Mouse (Mus musculus): ENCODE data around the gene Spink4. TPM values are rescaled to one million over a fixed set of nuclear protein-coding genes. Genes with fewer than 3 reads are reported as not detected.

Spink4 gene
- total RNA-seq (2017), result not detected in 2 replicates

GRCm38 (mm10) chr4:40919785-40920184 lies at the start of gene Spink4:
Spink4 (plus strand) TSS chr4:40920052.
- peak in 1 of 2 experiments; percentile 49; a peak in 2 of 4 replicates for ATAC-seq (replicated peaks in 1 of 2; ENCODE audit: insufficient read depth in 1 of 2, low FRiP score in 2 of 2, low TSS enrichment in 1 of 2, low read depth in 1 of 2, poor library complexity in 2 of 2, severe bottlenecking in 2 of 2)

GRCm38 (mm10) chr4:40870206-40870605 lies 49.6 kb upstream of the Spink4 start:
- ATAC-seq (replicated peaks in 1 of 2; ENCODE audit: insufficient read depth in 1 of 2, low FRiP score in 2 of 2, low TSS enrichment in 1 of 2, low read depth in 1 of 2, poor library complexity in 2 of 2, severe bottlenecking in 2 of 2), result no peak

DNA sequence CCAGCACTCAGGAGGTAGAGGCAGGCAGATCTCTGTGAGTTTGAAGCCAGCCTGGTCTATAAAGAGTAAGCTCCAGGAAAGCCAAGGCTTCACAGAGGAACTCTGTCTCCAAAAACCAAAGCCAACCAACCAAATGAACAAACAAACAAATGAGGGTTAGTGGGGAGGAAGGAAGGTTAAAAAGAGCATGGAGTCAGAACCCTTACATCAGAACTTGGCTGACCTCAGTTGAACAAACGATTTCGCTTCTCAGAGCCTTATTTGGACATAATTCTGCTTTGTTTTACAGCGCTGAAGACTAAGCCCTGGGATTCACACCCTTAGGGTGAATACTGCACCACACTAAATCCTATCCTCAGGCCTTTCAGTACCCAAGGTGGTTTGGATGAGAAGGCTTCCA lies 47.7 kb upstream of the Spink4 start:
- no peak for ATAC-seq (replicated peaks in 1 of 2; ENCODE audit: insufficient read depth in 1 of 2, low FRiP score in 2 of 2, low TSS enrichment in 1 of 2, low read depth in 1 of 2, poor library complexity in 2 of 2, severe bottlenecking in 2 of 2)

GRCm38 (mm10) chr4:40873320-40873719 lies 46.5 kb upstream of the Spink4 start:
- ATAC-seq (replicated peaks in 1 of 2; ENCODE audit: insufficient read depth in 1 of 2, low FRiP score in 2 of 2, low TSS enrichment in 1 of 2, low read depth in 1 of 2, poor library complexity in 2 of 2, severe bottlenecking in 2 of 2), result no peak

GRCm38 (mm10) chr4:40874151-40874600 lies 45.7 kb upstream of the Spink4 start:
- ATAC-seq (replicated peaks in 1 of 2; ENCODE audit: insufficient read depth in 1 of 2, low FRiP score in 2 of 2, low TSS enrichment in 1 of 2, low read depth in 1 of 2, poor library complexity in 2 of 2, severe bottlenecking in 2 of 2), result no peak

GRCm38 (mm10) chr4:40874794-40875552 lies 44.9 kb upstream of the Spink4 start:
- ATAC-seq (replicated peaks in 1 of 2; ENCODE audit: insufficient read depth in 1 of 2, low FRiP score in 2 of 2, low TSS enrichment in 1 of 2, low read depth in 1 of 2, poor library complexity in 2 of 2, severe bottlenecking in 2 of 2), result no peak

DNA sequence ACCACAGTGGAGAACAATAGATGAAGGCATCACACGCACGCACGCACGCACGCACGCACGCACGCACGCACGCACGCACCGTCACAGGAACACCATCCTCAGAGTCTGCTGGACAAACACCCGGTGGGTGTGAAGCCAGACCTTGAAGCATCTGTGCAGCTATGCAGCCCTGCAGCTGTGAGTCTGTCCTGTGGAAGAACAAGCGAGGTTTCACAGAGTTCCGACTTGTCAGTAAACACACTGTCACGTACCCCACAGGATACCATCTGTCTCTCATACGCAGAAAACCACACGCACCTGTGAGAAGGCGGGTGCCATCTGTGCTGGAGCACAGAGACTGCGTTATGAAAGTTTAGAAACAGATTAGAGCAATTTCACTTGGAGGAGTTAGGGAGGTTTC lies 44.0 kb upstream of the Spink4 start:
- peak; percentile 61 to 68 for ATAC-seq (replicated peaks in 1 of 2; ENCODE audit: insufficient read depth in 1 of 2, low FRiP score in 2 of 2, low TSS enrichment in 1 of 2, low read depth in 1 of 2, poor library complexity in 2 of 2, severe bottlenecking in 2 of 2)

DNA sequence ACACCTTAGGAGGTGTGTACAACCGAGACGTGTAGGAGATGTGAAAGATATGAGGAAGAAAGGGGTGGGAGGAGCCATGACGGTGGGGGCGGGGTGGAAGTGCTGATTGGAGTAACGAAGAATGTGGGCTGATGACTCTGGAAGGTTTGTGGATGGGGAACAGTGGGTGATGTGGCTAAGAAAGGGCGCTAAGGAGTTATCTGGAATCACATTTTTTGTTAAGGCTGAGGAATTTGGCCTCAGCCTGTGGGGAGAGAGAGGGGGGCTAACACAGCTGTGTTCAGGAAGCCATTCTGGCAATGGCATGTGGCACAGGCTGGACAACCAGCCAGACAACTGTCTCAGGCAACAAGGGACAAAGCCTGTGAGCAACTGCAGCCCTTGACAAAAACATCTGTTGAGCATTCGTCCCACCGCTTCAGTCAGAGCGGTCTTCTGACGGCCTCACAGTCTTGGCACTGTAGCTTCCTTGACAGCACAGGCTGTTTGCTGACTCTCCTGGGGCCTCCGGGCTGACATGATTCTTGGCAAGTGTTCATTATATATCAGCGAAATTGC lies 43.0 kb upstream of the Spink4 start:
- peak; percentile 77 to 81 for ATAC-seq (replicated peaks in 1 of 2; ENCODE audit: insufficient read depth in 1 of 2, low FRiP score in 2 of 2, low TSS enrichment in 1 of 2, low read depth in 1 of 2, poor library complexity in 2 of 2, severe bottlenecking in 2 of 2)

- no peak for ATAC-seq (replicated peaks in 1 of 2; ENCODE audit: insufficient read depth in 1 of 2, low FRiP score in 2 of 2, low TSS enrichment in 1 of 2, low read depth in 1 of 2, poor library complexity in 2 of 2, severe bottlenecking in 2 of 2)
Measured at GRCm38 (mm10) chr4:40877528-40877927, 42.3 kb upstream of the Spink4 start.

DNA sequence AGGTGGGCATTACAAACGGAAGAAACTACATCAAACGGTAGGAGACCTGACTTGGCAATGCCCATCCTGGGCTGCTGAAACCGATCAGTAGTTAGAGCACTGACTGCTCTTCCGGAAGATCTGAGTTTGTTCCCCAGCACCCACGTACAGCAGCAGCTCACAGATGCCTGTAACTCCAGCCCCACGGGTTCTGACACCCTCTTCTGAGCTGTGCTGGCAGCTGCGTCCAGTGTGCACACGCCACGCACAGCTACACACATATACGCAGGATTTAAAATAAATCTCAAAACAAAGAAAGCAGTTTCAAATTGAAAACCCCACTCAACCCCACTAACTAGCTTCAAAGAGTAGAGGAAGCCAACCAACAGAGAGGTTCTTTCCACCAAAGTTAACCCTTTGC lies 36.7 kb upstream of the Spink4 start:
- ATAC-seq (replicated peaks in 1 of 2; ENCODE audit: insufficient read depth in 1 of 2, low FRiP score in 2 of 2, low TSS enrichment in 1 of 2, low read depth in 1 of 2, poor library complexity in 2 of 2, severe bottlenecking in 2 of 2), result no peak

DNA sequence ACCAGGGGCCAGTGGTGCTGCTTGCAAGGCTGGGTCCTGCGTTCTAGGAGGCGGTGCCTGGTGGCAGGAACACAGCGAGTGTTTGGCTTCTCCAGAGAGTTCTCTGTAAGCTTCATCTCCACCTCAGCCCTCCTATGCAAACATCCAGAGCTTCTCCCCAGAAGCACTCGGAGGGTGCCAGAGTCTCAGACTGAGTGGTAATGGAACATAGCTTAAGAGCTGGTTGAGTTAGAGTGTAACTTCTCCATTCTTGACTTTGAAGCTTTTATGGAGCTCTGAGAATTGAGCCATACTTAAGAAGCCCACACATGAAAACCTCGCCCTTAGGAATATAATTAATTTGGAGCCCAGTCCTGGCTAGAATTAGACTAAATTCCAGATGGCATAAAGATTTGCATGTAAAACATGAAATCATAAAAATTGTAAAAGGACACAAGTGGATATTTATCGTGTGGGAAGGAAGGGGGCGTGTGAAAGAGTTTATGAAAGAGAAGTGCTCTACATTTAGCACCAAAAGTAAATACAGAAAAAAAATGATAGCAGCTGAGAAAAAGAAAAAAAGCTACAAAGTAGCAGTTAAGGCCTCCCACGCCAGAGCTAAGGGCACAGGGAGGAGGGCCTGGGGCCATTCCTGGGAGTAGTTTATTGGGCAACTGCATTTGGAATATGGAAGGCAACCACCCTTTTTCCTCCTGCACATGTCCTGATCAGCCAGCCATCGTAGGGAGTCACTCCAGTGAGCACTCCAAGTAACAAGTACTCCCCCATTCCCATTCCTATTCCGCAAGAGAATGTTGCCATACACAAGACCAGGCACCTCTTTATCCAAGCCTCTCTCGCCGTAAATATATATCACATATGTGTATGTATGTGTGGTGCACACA lies 35.3 kb upstream of the Spink4 start:
- ATAC-seq (replicated peaks in 1 of 2; ENCODE audit: insufficient read depth in 1 of 2, low FRiP score in 2 of 2, low TSS enrichment in 1 of 2, low read depth in 1 of 2, poor library complexity in 2 of 2, severe bottlenecking in 2 of 2), result no peak

- no peak for ATAC-seq (replicated peaks in 1 of 2; ENCODE audit: insufficient read depth in 1 of 2, low FRiP score in 2 of 2, low TSS enrichment in 1 of 2, low read depth in 1 of 2, poor library complexity in 2 of 2, severe bottlenecking in 2 of 2)
Measured at GRCm38 (mm10) chr4:40885166-40885525, 34.7 kb upstream of the Spink4 start.

DNA sequence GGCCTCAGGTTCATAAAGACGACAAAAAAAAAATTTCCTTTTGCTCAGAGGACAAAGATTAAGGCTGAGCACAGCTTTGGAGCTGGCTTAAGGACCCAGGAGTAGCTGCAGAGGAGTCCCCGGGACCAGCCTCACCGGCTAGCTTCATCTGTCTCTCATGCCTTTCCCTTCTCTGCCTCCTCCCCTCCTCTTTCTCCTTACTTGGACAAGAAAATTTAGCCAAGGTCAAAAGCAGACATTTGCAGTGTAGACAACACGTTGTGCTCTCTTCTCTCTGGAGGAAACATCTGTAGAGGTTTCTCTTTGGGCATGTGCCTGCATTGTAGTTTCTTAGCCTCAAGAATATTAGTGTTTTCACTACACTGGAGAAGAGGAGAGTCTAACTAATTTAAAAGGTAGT lies 34.0 kb upstream of the Spink4 start:
- ATAC-seq (replicated peaks in 1 of 2; ENCODE audit: insufficient read depth in 1 of 2, low FRiP score in 2 of 2, low TSS enrichment in 1 of 2, low read depth in 1 of 2, poor library complexity in 2 of 2, severe bottlenecking in 2 of 2), result no peak

GRCm38 (mm10) chr4:40888839-40889238 lies 31.0 kb upstream of the Spink4 start:
- no peak for ATAC-seq (replicated peaks in 1 of 2; ENCODE audit: insufficient read depth in 1 of 2, low FRiP score in 2 of 2, low TSS enrichment in 1 of 2, low read depth in 1 of 2, poor library complexity in 2 of 2, severe bottlenecking in 2 of 2)

DNA sequence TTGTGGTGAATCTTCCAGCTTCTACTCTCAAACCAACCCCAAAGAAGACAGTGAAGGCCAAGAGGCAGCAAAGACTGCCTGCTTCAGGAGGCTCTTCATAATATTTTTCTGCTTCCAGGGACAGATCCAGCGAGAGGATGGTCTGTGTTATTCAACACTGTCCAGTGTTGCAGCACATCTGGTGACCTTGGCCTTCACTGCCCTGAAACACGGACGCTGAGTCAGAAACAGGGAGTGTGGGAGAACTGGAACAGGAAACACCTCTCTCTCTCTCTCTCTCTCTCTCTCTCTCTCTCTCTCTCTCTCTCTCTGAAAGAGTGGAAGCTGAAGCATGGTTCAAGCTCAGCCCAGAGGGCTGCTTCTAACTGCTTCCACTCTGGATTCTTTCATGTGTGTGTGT lies 30.6 kb upstream of the Spink4 start:
- ATAC-seq (replicated peaks in 1 of 2; ENCODE audit: insufficient read depth in 1 of 2, low FRiP score in 2 of 2, low TSS enrichment in 1 of 2, low read depth in 1 of 2, poor library complexity in 2 of 2, severe bottlenecking in 2 of 2), result no peak

- no peak for ATAC-seq (replicated peaks in 1 of 2; ENCODE audit: insufficient read depth in 1 of 2, low FRiP score in 2 of 2, low TSS enrichment in 1 of 2, low read depth in 1 of 2, poor library complexity in 2 of 2, severe bottlenecking in 2 of 2)
Measured at GRCm38 (mm10) chr4:40889983-40890382, 29.9 kb upstream of the Spink4 start.

DNA sequence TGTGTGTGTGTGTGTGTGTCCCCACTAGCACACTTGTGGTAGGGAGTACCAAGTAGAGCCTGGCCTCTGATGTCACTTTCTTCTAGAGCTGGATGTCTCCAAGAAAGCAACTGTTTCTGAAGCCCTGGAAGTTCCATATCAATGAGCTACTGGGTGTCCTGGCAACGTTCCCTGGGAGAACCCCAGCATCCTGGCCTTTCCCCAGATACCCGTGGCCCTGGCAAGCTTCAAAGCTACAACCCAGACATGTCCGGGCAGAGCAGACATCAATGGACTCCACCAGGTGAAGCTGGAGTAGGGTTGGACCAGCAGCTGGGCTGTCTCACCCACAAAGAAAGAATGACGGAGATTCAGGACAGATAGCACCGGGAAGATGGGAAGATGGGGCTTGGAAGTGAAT lies 28.6 kb upstream of the Spink4 start:
- ATAC-seq (replicated peaks in 1 of 2; ENCODE audit: insufficient read depth in 1 of 2, low FRiP score in 2 of 2, low TSS enrichment in 1 of 2, low read depth in 1 of 2, poor library complexity in 2 of 2, severe bottlenecking in 2 of 2), result no peak

DNA sequence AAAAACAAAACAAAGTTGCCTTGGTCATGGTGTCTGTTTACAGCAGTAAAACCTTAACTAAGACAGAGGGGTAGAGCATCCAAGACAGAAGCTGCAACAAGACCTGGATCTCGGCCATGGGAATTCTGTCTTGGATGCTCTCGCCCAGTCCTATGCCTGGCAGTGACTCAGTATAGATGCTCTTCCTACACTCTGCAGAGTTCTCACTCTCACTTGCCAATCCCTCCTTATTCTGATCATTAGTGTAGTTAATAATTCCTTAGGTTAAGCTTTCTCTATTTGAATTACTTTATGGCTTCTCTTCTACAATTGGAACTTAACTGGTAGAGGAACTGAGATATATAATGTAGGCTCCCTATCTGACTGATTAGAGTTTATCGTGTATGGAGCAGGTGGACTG lies 24.7 kb upstream of the Spink4 start:
- no peak for ATAC-seq (replicated peaks in 1 of 2; ENCODE audit: insufficient read depth in 1 of 2, low FRiP score in 2 of 2, low TSS enrichment in 1 of 2, low read depth in 1 of 2, poor library complexity in 2 of 2, severe bottlenecking in 2 of 2)

Data from hematopoietic stem cell, adult 5-6 weeks (primary cell).